ENCODE assay signal across 13 mouse cellular contexts in genomic region chr7:125988326-125988725, GRCm38 (mm10).
"Had no signal": no experiment of that assay in that cellular context is flagged by ENCODE, and none has a peak within 500 bp of the region (broad histone marks: within the 10 kb centered on the region; RNA-seq: fewer than 3 reads in every experiment).

No protein-coding gene starts in this region.

- H3K36me3 ChIP-seq: limb, embryonic 13.5 days; liver, embryonic 15.5 days; midbrain, embryonic 13.5 days; stomach, embryonic 15.5 days had no signal

- H3K4me3 ChIP-seq: layer of hippocampus, adult 2 months; limb, embryonic 13.5 days; liver, embryonic 15.5 days; midbrain, embryonic 13.5 days; stomach, embryonic 15.5 days had no signal

- DNase-seq: kidney, postnatal 4 days; lung, adult 2 months; lung, postnatal 36 days; right cerebral cortex, postnatal 14 days; thymus, adult 2 months; thymus, postnatal 25 days had no signal

- H3K4me2 ChIP-seq: limb, embryonic 13.5 days; liver, embryonic 11.5 days; liver, embryonic 15.5 days; midbrain, embryonic 13.5 days; stomach, embryonic 15.5 days had no signal

- H3K27ac ChIP-seq: layer of hippocampus, adult 2 months; limb, embryonic 13.5 days; liver, embryonic 15.5 days; midbrain, embryonic 13.5 days; stomach, embryonic 15.5 days had no signal

- H3K27me3 ChIP-seq: limb, embryonic 13.5 days; stomach, embryonic 15.5 days had no signal

- H3K9me3 ChIP-seq: limb, embryonic 13.5 days; liver, embryonic 15.5 days; midbrain, embryonic 13.5 days; stomach, embryonic 15.5 days had no signal

- H3K4me1 ChIP-seq: liver, embryonic 15.5 days; stomach, embryonic 15.5 days had no signal

- H3K9ac ChIP-seq: limb, embryonic 13.5 days; liver, embryonic 15.5 days; midbrain, embryonic 13.5 days; stomach, embryonic 15.5 days had no signal

- ATAC-seq: lung, postnatal 0 days; midbrain, embryonic 13.5 days had no signal
